Mouse (Mus musculus): Measurements from ENCODE around the gene Nxn. TPM values are rescaled to one million over a fixed set of nuclear protein-coding genes. Genes with fewer than 3 reads are reported as not detected.

Gene Nxn
- polyA plus RNA-seq, 2 experiments = 1.9 to 2.1 TPM

DNA sequence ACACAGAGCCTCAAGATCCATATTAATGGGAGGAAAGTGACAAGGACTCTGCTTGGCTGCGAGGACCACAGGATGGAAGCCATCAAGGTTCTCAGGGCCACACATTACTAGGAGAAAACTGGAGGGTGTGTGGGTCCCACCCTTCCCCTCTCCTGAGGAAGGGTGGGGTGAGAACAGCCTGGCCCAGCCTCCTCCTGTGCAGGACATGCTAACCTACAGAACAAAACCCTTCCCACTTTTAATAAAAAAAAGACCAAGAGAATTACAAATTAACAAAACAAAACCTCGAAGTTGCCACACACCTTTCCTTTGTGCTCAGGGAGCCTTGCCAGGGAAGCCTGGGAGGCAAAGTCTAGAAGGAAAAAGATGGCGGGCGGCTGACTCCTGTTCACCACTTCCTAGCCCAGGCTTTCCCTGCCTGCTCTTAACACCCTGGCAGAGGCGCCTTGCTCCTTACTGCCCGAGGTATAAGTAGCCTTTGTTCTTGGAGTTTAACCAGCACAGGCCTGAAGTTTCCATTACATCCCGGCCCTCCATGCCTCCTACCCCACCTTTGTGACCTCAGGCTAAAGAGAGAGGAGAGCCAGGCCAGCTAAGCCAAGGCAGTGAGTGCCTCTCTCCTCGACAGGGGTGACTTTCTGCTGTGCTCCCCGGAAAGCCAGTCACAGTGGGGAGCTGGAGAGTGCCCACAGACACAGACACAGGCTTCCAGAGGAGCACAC is 79.1 kb downstream of the Nxn start:
- DNase-seq (ENCODE audit: low read depth in 3 of 3, low spot score in 3 of 3) (no peak), ATAC-seq (ENCODE audit: insufficient read depth) (no peak)
- Histone ChIP-seq H3K27me3 (ENCODE audit: control insufficient read depth, insufficient read depth, low read length) (no peaks in the 10 kb centered on the region), H3K4me2 (ENCODE audit: low read depth) (no peak overlapping the region), H3K27ac (no peak overlapping the region), H3K4me1 (replicated peaks; ENCODE audit: control insufficient read depth in 2 of 2, insufficient read depth in 2 of 2, low read length in 1 of 2) (0 out of 4 replicates have a peak, but pooled peaks cover 0 to 2% of the 10 kb centered on the region in 2 experiments), H3K9ac (replicated peaks) (no peak overlapping the region), H3K9me3 (ENCODE audit: control insufficient read depth, low read length) (no peaks in the 10 kb centered on the region), H3K36me3 (replicated peaks; ENCODE audit: control insufficient read depth, insufficient read depth, low read depth) (no peaks in the 10 kb centered on the region), H3K4me3 (ENCODE audit: insufficient read depth in 1 of 2, low read depth in 2 of 2, low read length in 2 of 2) (no peak overlapping the region)
- 58% methylated on average over 9 of the region's 9 CpGs for WGBS (ENCODE audit: insufficient replicate concordance)
- TF ChIP-seq CTCF (IDR thresholded peaks at IDR 0.05; ENCODE audit: low read depth) = no peak

DNA sequence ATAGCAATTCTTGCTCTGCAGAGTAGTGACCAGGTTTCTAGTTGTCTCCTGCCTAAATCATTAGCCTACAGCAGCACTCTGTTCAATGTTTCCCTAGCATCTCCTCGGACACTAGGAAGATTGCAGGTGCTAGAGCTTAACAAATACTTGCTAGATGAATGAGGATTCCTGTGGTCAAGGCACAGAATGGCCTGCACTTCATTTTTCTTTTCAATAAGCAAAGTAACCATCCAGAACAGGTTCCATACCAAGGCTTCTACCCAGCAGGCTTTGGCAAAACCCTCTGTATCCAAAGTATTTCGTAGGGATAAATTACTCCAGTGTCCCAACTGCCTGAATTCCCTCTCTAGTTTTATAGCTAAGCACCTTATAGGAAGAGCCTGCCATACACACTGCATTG is 81.0 kb downstream of the Nxn start:
- 0 out of 4 replicates have a peak, but pooled peaks cover 0 to 2% of the 10 kb centered on the region in 2 experiments for H3K4me1 ChIP-seq (replicated peaks; ENCODE audit: control insufficient read depth in 2 of 2, insufficient read depth in 2 of 2, low read length in 1 of 2)
- H3K27ac ChIP-seq = no peak overlapping the region
- WGBS (ENCODE audit: insufficient replicate concordance) = 40% methylated on average over 2 of the region's 2 CpGs
- DNase-seq (ENCODE audit: low read depth in 3 of 3, low spot score in 3 of 3) = no peak
- no peak for ATAC-seq (ENCODE audit: insufficient read depth)
- H3K9me3 ChIP-seq (ENCODE audit: control insufficient read depth, low read length) = no peaks in the 10 kb centered on the region
- TF ChIP-seq EP300 (IDR thresholded peaks at IDR 0.05; ENCODE audit: low read depth) (no peak), CTCF (IDR thresholded peaks at IDR 0.05; ENCODE audit: low read depth) (no peak)
- no peaks in the 10 kb centered on the region for H3K27me3 ChIP-seq (ENCODE audit: control insufficient read depth, insufficient read depth, low read length)
- no peak overlapping the region for H3K4me2 ChIP-seq (ENCODE audit: low read depth)
- no peak overlapping the region for H3K9ac ChIP-seq (replicated peaks)
- no peaks in the 10 kb centered on the region for H3K36me3 ChIP-seq (replicated peaks; ENCODE audit: control insufficient read depth, insufficient read depth, low read depth)
- no peak overlapping the region for H3K4me3 ChIP-seq (ENCODE audit: insufficient read depth in 1 of 2, low read depth in 2 of 2, low read length in 2 of 2)

DNA sequence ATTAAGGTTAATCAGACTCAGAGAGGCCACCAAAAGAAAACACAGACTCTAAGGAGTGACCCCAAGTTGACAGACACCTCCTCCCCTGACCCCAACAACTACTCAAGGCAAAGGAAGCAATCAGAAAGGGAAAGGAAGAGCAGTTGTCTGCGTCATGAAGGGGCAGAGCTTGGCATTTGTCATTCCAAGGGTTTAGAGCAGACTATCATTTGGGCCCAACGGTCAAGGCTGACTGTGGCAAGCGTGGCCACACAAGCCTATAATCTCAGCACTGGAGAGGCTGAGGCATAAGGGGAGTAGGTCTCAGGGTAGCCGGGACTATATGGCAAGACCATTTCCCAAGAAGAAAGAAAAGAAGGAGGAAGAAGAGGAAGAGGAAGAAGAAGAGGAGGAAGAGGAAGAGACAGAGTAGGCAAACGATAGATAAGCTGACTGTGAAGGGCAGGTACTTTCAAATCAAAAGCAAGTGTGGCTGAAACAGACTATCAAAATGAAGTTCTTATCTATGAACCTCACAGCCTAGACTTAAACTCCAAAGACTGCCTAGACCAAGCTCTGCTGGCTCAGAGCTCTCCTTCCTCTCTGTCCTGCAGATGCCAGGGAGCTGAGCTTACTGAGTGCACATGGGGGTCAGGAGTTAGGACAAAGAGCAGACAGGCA is 83.0 kb downstream of the Nxn start:
- Histone ChIP-seq H3K4me2 (ENCODE audit: low read depth) (no peak overlapping the region), H3K9me3 (ENCODE audit: control insufficient read depth, low read length) (no peaks in the 10 kb centered on the region), H3K27ac (no peak overlapping the region), H3K9ac (replicated peaks) (no peak overlapping the region), H3K4me3 (ENCODE audit: insufficient read depth in 1 of 2, low read depth in 2 of 2, low read length in 2 of 2) (no peak overlapping the region), H3K27me3 (ENCODE audit: control insufficient read depth, insufficient read depth, low read length) (no peaks in the 10 kb centered on the region), H3K36me3 (replicated peaks; ENCODE audit: control insufficient read depth, insufficient read depth, low read depth) (no peaks in the 10 kb centered on the region), H3K4me1 (replicated peaks; ENCODE audit: control insufficient read depth in 2 of 2, insufficient read depth in 2 of 2, low read length in 1 of 2) (0 out of 4 replicates have a peak, but pooled peaks cover 0 to 2% of the 10 kb centered on the region in 2 experiments)
- TF ChIP-seq CTCF (IDR thresholded peaks at IDR 0.05; ENCODE audit: low read depth) (no peak), EP300 (IDR thresholded peaks at IDR 0.05; ENCODE audit: low read depth) (no peak)
- ATAC-seq (ENCODE audit: insufficient read depth) (no peak), DNase-seq (ENCODE audit: low read depth in 3 of 3, low spot score in 3 of 3) (no peak)
- WGBS (ENCODE audit: insufficient replicate concordance) = 44% methylated on average over 5 of the region's 5 CpGs

DNA sequence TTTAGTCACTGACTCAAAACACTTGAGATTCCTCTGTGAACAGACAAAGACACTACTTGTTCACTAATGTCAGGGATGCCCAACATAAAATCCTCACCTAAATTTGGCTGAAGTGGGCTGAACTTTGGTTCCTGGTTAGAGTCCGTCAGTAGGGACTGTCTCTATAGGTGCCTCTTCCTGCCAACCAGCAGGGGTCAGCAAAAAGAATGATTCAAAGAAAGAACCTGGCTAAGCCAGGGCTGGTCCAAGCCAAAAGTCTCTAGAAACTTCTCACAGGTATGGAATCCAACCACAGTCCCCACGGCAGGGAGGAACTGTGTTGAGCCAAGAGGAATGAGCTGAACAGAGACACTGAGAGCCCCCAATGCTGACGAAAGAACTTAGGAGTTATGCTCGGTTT is 84.2 kb downstream of the Nxn start:
- TF ChIP-seq EP300 (IDR thresholded peaks at IDR 0.05; ENCODE audit: low read depth) (no peak), CTCF (IDR thresholded peaks at IDR 0.05; ENCODE audit: low read depth) (peak; percentile 27; the same call in 1 of the 2 replicates)
- H3K9me3 ChIP-seq (ENCODE audit: control insufficient read depth, low read length) = no peaks in the 10 kb centered on the region
- H3K27me3 ChIP-seq (ENCODE audit: control insufficient read depth, insufficient read depth, low read length) = no peaks in the 10 kb centered on the region
- WGBS (ENCODE audit: insufficient replicate concordance) = 48% methylated on average over 4 of the region's 4 CpGs
- H3K4me2 ChIP-seq (ENCODE audit: low read depth) = no peak overlapping the region
- 0 out of 4 replicates have a peak, but pooled peaks cover 0 to 2% of the 10 kb centered on the region in 2 experiments for H3K4me1 ChIP-seq (replicated peaks; ENCODE audit: control insufficient read depth in 2 of 2, insufficient read depth in 2 of 2, low read length in 1 of 2)
- no peak overlapping the region for H3K27ac ChIP-seq
- DNase-seq (ENCODE audit: low read depth in 3 of 3, low spot score in 3 of 3) (no peak), ATAC-seq (ENCODE audit: insufficient read depth) (no peak)
- no peak overlapping the region for H3K9ac ChIP-seq (replicated peaks)
- no peaks in the 10 kb centered on the region for H3K36me3 ChIP-seq (replicated peaks; ENCODE audit: control insufficient read depth, insufficient read depth, low read depth)
- H3K4me3 ChIP-seq (ENCODE audit: insufficient read depth in 1 of 2, low read depth in 2 of 2, low read length in 2 of 2) = no peak overlapping the region

DNA sequence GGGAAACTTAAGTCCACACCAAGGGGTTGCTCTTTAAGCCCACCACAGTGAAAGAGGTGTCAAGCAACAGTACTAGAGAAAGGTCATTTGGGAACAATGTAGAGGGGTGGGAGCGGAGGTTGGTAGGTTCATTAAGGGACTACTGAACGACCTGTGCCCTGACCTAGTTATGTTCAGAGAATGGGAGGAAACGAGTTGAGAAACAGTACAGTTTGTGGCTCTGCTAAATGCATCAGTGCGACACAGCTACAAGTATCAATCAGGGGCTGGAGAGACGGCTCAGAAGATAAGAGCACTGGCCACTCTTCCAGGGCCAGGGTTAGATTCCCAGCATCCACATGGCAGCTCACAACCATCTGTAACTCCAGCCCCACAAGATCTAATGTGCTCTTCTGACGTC is 84.8 kb downstream of the Nxn start:
- Histone ChIP-seq H3K36me3 (replicated peaks; ENCODE audit: control insufficient read depth, insufficient read depth, low read depth) (no peaks in the 10 kb centered on the region), H3K4me2 (ENCODE audit: low read depth) (no peak overlapping the region), H3K9ac (replicated peaks) (no peak overlapping the region), H3K9me3 (ENCODE audit: control insufficient read depth, low read length) (no peaks in the 10 kb centered on the region), H3K27ac (no peak overlapping the region), H3K4me3 (ENCODE audit: insufficient read depth in 1 of 2, low read depth in 2 of 2, low read length in 2 of 2) (no peak overlapping the region), H3K4me1 (replicated peaks; ENCODE audit: control insufficient read depth in 2 of 2, insufficient read depth in 2 of 2, low read length in 1 of 2) (0 out of 4 replicates have a peak, but pooled peaks cover 0 to 2% of the 10 kb centered on the region in 2 experiments), H3K27me3 (ENCODE audit: control insufficient read depth, insufficient read depth, low read length) (no peaks in the 10 kb centered on the region)
- ATAC-seq (ENCODE audit: insufficient read depth) = no peak
- no peak for DNase-seq (ENCODE audit: low read depth in 3 of 3, low spot score in 3 of 3)
- 50% methylated on average over 6 of the region's 6 CpGs for WGBS (ENCODE audit: insufficient replicate concordance)
- TF ChIP-seq CTCF (IDR thresholded peaks at IDR 0.05; ENCODE audit: low read depth) (no peak), EP300 (IDR thresholded peaks at IDR 0.05; ENCODE audit: low read depth) (no peak)

Data from liver, embryonic 14.5 days (tissue).